9 mouse cellular contexts compared by ENCODE assay signal in the genomic region with DNA sequence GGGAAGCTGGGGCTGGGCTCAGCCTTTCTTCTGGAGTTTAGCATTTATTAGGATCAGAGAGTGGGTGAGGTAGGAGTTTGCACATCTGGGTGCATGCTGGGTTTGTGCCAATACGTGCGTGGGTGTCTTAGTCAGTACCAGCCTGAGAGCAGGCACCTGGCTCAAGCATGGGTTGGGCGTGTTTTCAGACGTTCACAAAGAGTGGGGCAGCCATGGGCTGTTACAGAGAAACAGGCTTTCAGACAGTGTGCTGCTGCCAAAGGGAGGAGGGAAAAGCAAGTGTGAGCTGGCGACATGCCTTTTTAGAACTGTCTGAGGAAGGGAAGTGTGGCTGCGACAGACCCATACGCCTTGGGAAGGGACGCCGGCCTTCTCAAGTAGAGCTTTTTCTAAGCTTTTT. TPM values are rescaled to one million over a fixed set of nuclear protein-coding genes. Genes with fewer than 3 reads are reported as not detected.
DNase-seq lines count a peak whose midpoint lies in the region; ATAC-seq and TF ChIP-seq lines count a peak whose summit lies in the region.
"Had no signal": no experiment of that assay in that cellular context is flagged by ENCODE, and none has a peak within 500 bp of the region (broad histone marks: within the 10 kb centered on the region; RNA-seq: fewer than 3 reads in every experiment).

No protein-coding gene starts in this region.

- no peak for TF ChIP-seq CTCF in small intestine, adult 2 months (IDR thresholded peaks at IDR 0.05; ENCODE audit: extremely low read depth, insufficient read length, insufficient replicate concordance, low read depth, low read length)

- H3K36me3 ChIP-seq in lung, embryonic 15.5 days = no peaks in the 10 kb centered on the region
- no peaks in the 10 kb centered on the region for H3K36me3 ChIP-seq in small intestine, adult 2 months (ENCODE audit: control insufficient read depth, insufficient read depth, low read length)

- no peak overlapping the region for H3K9ac ChIP-seq in lung, embryonic 15.5 days

- no peaks in the 10 kb centered on the region for H3K27me3 ChIP-seq in lung, embryonic 15.5 days
- H3K27me3 ChIP-seq in small intestine, adult 2 months (ENCODE audit: control insufficient read depth, insufficient read depth, low read length) = no peaks in the 10 kb centered on the region

- WGBS in lung, embryonic 15.5 days = 32% methylated on average over 9 of the region's 9 CpGs
- WGBS in small intestine, adult 2 months = 20% methylated on average over 9 of the region's 9 CpGs

- TF ChIP-seq POLR2A in small intestine, adult 2 months (IDR thresholded peaks at IDR 0.05; ENCODE audit: low read depth, low read length) = no peak

- H3K4me3 ChIP-seq in lung, embryonic 15.5 days = no peak overlapping the region
- H3K4me3 ChIP-seq in small intestine, adult 2 months (ENCODE audit: low read depth, low read length) = no peak overlapping the region

- no peaks in the 10 kb centered on the region for H3K9me3 ChIP-seq in lung, embryonic 15.5 days

- ATAC-seq in lung, embryonic 15.5 days (ENCODE audit: borderline replicate concordance, extremely low read depth, low FRiP score, low TSS enrichment) = peak; percentile 80; the same call in 1 of the 2 replicates
- no peak for ATAC-seq in erythroid progenitor cell, adult 5-6 weeks (replicated peaks; ENCODE audit: low FRiP score, poor library complexity, severe bottlenecking)

- H3K4me2 ChIP-seq in lung, embryonic 15.5 days = no peak overlapping the region

- peaks cover 29% of the 10 kb centered on the region for H3K4me1 ChIP-seq in lung, embryonic 15.5 days
- peaks cover 22% of the 10 kb centered on the region; the same call in 1 of the 2 replicates for H3K4me1 ChIP-seq in small intestine, adult 2 months (ENCODE audit: control insufficient read depth, insufficient read depth, insufficient read length, low read length)

- peak; percentile 71 for DNase-seq in layer of hippocampus, adult 11-12 months (ENCODE audit: low spot score)
- no peak for DNase-seq in layer of hippocampus, adult 9-10 months (ENCODE audit: low spot score)
- peak; percentile 51 for DNase-seq in gastrocnemius, adult 18-20 months (ENCODE audit: low spot score)
- peak; percentile 50 to 57 for DNase-seq in kidney, postnatal 25 days
- DNase-seq in cerebellum, adult 18-20 months = no peak

- peak overlapping the region; percentile 74 for H3K27ac ChIP-seq in lung, embryonic 15.5 days
- H3K27ac ChIP-seq in small intestine, adult 2 months (ENCODE audit: insufficient read depth, low read depth, low read length) = peak overlapping the region; percentile 31

RNA-seq across cellular contexts. Expression of a gene that starts 45.2 kb away (rescaled TPM):
- total RNA-seq in gastrocnemius, adult 18-20 months (2021) = 1 to 10 TPM; 4.7 to 6.8 TPM
- 19.3 and 19.9 TPM in 2 replicates for polyA plus RNA-seq in lung, embryonic 15.5 days (2015; fragmentation: Nextera tagmentation; extraction: Ambion mirVana)
- polyA plus RNA-seq in small intestine, adult 2 months (2012; rRNA removed) = 3.4 and 6.0 TPM in 2 replicates
- not detected in 2 replicates for total RNA-seq in erythroid progenitor cell, adult 5-6 weeks (2015; ENCODE audit: low replicate concordance)
- 0.45 TPM in 1 of 2 replicates, not detected in the other for total RNA-seq in erythroid progenitor cell, adult 5-6 weeks (2017; ENCODE audit: low replicate concordance)
- total RNA-seq: neutrophil, adult 5-6 weeks had no signal

RNA-seq across cellular contexts. Expression of a gene that starts 56.1 kb away (rescaled TPM):
- 1 to 10 TPM; 7.3 to 8.6 TPM for total RNA-seq in gastrocnemius, adult 18-20 months (2021)
- polyA plus RNA-seq in lung, embryonic 15.5 days (2015; fragmentation: Nextera tagmentation; extraction: Ambion mirVana) = 20.3 and 26.0 TPM in 2 replicates
- polyA plus RNA-seq in small intestine, adult 2 months (2012; rRNA removed) = 10.3 and 13.5 TPM in 2 replicates
- not detected in 2 replicates for total RNA-seq in erythroid progenitor cell, adult 5-6 weeks (2015; ENCODE audit: low replicate concordance)
- 1.4 and 1.8 TPM in 2 replicates for total RNA-seq in erythroid progenitor cell, adult 5-6 weeks (2017; ENCODE audit: low replicate concordance)

Comparison
In these comparisons a context has a peak if more than half of its experiments do, and no peak if none do; other contexts are left out.
1. DNase-seq: peak in layer of hippocampus, adult 11-12 months (single experiment), gastrocnemius, adult 18-20 months (single experiment) and kidney, postnatal 25 days (2 of 2); none in layer of hippocampus, adult 9-10 months (single experiment) and cerebellum, adult 18-20 months (0 of 2).